Mouse (Mus musculus) layer of hippocampus, adult 11-12 months (tissue): ENCODE data around the gene Anapc2.
A peak's percentile ranks its signal among the peaks of the same experiment; 100 is the strongest.

Experiments
- DNase-seq: peaks from one replicate; pipeline ENCODE4 v3.0.0; 2022; ENCODE audit warnings: low spot score

Anapc2 gene

DNA sequence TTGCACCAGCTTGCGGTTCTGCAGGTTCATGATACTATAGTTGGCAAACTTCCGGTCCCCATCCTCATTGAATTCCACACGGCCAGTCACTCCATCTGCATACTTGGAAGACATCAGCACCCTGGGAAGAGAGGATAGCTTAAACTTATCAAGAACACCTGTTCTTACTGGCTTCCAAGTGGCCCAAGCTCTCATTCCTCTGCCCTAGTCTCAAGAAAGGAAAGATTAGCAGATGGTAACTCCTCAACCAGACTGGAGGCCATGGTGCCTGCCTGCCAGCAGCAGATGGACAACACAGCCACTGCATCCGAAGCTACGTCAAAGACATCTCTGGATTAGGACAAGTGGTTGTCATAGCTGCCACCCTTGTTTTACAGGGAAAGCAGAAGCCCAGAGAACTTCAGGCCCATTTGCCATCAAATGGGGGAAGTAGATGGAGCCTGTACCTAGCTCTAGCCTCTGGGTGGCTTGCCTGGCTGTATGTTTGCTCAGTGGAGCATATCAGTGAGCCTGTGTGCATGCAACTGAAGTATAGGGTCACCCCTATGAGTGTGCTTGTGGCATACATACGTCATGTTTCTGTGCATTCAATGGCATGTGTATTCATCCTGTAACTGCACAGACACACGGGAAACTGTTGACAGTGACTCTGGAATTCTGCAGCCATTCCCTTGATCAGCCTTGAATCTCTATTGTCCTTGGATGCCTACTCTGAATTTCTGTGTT is 31.8 kb downstream of the Anapc2 start:
- DNase-seq, result no peak

DNA sequence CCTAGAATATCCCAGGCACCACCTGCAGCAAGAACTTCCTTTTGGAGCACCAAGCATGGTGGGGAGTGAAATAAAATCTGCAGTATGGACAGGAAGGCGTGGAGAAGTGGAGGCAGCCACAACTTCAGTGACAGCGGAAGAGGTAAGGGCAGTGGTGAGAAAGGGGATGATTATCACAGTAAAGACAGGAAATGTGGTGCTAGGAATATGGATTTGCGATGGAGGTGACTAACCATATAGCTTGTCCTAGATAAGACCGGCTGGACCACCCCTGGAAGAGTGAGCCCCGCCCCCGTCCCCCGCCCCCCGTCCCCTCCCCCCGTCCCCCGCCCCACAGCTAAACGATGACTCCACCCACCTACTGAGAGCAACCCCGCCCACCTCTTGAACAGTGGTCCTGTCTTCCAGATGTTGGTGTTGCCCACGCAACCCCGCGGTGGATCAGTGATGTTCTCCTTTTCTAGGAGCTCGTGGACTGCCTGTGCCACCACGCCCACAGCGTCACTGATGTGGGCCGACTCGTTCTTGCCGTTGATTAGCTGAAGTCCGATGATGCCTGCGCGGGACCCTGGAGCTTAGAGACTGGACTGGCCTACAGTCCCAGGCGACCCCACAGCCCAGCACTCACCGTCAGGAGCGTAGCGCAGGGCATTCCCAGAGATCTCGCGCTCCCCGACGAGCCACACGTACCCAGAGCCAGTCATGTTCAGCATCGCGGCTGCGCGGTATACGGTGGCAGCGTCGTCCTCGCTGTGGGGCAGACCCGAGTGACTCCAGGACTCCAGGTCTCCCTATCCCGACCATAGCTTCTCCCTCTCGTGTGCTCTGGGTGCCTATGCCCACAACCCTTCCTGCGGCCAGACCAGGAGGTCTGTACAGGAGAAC is 32.6 kb downstream of the Anapc2 start:
- DNase-seq, result no peak

DNA sequence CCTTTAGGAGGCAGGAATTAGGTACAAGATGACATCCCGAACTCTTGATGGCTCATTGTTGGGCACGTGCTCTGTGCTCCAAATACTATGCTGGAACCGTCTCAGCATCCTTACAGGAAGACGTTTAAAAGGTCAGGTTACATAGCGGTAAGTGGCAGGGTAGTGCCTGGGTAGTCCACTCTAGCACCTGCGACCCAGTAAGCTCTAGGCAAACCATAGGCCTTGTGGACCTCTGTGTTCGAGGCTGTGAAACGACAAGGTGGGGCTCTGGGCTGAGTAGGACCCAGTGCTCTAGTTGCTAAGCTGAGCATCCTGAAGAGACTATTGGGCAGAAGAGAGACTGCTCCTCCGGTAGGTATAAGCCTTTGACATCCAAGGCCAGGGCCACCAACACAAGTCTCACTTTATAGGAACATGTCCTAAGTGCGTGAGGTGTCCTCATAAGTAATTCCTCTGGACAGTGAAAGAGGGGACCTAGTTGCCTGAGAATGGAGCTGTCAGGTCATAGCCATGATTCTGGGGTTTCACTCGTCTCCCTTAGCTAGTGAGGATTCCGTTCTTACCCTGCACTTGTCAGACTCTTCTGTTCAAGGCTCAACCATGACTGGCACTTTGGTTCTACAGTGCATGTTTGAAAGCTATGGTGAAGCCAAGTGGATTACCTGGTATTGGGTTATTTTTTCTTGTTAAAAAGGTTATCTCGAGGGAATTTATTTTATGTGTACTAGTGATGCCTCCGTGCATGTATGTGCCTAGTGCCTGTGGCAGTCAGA is 33.5 kb downstream of the Anapc2 start:
- no peak for DNase-seq

DNA sequence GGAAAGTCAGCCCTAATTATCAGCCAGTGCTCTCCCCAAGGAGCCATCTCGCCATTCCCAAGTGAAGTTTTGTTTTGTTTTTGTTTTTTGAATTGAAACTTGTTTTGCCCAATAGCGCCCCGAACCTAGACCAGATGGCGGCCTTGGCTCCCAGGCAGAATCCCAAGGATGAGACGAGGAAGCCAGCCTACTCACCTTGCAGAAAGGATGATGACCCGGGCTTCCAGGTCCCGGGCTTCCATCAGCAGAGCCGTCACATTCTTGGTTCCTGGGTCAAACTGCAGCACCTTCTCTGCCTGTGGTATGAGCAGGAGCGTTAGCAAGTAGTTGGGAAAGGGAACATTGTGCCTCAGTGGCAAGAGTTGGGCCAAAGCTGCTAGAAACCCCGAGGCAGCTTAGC is 37.9 kb downstream of the Anapc2 start:
- no peak for DNase-seq

DNA sequence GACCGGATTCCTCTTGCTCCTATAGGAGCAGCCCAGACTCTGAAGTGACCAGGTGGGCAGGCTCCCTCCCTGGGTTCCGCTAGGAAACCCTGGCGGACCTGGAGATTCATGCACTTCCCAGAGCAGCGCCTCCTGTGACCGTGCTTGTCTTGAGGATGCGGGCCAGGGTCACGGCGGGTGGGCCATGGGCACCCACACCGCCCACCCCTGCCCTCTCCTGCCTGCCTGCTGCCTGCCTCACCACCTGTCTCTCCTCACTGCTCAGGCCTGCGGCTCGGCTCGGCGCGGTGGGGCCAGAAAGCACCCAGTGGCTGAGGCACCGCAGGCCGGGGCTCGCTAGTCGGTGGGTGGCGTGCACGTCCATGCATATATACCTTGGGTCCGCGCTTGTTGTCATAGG is 38.7 kb downstream of the Anapc2 start:
- DNase-seq, result no peak

DNA sequence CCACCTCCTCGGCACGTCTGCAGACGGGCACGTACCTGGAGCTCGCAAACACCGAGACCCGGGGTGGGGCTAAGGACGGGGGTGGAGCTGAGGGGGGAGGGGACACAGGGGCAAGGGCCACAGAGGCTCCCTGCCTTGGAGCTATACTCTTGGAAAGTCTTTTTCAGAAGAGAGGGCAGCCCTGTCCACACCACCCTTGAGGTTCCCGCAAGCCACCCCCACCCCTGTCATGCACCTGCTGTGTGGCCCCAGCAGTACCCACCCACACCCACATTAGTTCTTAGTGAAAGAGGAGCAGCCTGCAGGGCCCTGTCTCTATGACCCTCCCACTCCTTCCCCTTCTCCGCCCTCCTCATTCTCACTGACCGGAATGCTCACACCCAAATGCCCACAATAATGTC is 39.2 kb downstream of the Anapc2 start:
- DNase-seq, result no peak

DNA sequence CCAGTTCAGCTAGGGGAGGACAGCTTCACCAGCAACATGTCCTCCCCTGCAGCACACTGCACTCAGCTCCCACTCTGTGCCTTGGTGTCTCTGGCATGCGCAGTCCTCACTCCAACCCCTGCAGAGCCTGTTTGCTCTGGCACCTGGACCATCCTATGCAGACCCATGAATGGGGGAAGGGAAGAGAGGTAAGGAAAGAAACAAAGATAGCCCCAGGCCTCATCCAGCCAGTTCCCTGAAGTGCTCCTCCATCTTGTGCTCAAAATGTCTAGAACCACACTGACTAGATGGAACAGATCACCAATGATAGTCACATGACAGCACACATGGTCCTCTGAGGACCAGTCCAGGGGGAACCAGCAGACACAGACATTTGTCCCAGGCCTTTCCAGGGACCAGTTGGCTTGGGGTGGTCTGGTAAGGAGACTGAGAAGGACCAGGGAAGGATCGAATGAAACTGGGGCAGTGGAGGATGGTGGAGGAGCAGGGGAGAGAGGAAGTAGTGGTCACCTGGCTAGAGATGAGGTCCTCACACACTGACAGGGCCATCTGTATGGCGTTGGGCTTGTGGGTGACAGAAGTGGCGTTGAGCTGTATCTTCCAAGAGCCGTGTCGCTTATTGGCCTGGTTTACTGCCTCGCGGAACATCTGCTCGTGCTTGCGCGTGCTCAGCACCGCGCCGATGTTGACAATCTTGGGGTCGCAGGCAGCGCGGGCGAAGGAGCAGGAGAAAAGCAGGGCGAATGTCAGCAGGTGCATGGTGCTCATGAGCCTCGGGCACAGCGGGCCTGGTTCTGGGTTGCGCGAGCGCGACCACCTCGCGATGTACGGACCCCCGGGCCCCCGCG is 46.1 kb downstream of the Anapc2 start:
- no peak for DNase-seq

DNA sequence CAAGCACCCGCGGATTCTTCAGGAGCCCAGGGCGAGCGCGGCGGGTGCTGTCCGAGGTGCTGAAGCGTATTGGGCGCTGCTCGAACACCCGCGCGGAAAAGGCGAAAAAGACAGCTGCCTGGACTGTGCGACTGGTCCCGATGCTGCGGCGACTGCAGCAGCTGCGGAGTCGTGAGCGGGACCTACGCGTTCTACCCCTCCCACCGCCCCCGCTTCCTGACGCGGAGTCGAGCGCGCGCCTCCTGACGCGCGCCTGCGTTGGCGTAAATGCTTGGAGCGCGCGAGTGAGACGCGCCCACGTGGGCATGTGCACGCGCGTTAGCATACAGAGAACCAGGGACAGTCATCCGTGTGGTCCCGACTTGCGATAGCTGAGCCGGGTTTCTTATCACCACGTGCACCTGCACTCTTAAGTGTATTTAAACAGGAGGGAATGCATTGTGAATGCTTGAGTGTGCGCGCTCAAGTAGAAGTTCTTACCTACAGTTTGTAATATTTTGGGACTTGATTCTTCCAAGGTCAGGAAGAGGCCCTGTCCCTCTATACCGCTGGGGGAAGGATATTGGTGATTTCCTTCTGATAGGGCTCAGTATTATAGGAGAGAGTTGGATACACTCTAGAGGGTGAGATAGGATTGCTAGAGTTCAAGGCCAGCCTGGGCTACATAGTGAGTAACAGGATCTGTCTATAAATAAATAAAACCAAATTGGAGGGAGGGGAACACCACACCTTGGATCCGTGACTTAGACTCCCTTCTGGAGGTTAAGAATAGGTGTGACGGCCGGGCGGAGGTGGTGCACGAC is 46.9 kb downstream of the Anapc2 start, which contains the start of gene Grin1:
Gene Grin1, minus strand, starts transcription at position 217 of the 803 bp plus-strand sequence.
- DNase-seq, result peak; percentile 87

DNA sequence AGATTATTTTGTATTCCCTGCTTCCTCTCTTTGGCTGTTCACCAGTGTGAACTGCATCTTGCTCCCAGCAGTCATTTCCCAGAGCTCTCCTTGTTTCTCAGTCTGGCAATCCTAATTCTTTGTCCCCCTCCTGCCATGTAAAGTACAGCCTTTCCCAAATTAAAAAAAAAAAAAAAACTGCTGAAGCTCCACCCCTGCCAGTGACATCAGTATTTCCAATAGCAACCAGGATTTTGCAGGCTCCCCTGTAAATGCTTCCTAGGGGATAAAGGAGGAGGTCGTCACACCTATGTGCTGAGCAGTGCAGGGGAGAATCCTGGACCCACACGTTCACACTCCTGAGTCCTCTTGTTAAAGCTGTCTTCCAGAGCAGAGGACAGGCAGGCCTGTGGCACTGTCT is 47.8 kb downstream of the Anapc2 start:
- DNase-seq, result no peak

DNA sequence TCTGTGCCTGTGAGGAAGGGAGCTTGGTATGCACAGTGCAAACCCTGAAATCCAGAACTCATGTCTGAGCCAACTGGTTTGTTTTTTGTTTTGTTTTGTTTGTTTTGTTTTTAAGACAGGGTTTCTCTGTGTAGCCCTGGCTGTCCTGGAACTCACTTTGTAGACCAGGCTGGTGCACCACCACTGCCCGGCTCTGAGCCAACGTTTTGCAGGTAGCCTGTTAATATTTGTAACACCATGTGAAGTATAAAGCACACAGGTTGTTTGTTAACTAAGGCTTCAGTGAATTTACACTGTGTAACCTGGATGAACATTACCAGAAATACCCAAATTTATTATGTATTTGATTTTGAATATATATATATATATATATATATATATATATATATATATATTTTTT is 53.8 kb downstream of the Anapc2 start:
- DNase-seq, result no peak

DNA sequence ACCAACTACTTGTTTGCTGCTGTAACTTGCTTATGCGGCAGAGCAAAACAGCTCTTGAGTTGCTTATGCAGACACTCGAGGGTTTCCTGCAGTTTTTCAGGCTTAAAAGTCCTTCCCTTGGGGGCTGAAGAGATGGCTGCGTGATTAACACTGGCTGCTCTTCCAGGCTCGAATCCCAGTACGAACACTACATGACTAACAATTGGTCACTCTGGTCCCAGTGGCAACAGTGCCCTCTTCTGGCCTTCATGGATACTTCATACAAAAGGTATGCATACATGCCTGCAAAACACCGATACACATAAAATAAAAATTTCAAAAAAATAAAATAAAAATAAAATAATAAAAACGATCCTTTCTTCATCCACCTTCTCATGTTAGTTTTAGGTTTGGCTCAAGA is 56.2 kb downstream of the Anapc2 start:
- no peak for DNase-seq

DNA sequence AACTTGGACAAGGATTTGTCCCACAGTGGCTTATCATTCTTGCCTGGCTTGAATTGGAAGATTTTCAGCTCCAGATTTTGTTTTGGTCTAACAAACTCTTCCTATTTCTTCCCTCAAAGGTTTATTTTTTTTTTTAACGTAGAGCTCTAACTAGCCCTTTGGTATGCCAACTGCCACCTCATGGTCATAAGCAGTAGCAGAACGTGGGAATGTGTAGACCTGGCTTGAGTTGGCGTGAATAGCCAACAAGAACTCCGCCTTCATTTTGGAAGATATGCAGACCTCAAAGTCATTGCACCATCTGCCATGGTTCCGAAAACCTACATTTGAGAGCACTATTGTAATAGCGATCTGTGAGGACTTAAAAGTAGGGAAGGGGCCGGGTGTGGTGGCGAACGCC is 59.2 kb downstream of the Anapc2 start:
- DNase-seq, result no peak

DNA sequence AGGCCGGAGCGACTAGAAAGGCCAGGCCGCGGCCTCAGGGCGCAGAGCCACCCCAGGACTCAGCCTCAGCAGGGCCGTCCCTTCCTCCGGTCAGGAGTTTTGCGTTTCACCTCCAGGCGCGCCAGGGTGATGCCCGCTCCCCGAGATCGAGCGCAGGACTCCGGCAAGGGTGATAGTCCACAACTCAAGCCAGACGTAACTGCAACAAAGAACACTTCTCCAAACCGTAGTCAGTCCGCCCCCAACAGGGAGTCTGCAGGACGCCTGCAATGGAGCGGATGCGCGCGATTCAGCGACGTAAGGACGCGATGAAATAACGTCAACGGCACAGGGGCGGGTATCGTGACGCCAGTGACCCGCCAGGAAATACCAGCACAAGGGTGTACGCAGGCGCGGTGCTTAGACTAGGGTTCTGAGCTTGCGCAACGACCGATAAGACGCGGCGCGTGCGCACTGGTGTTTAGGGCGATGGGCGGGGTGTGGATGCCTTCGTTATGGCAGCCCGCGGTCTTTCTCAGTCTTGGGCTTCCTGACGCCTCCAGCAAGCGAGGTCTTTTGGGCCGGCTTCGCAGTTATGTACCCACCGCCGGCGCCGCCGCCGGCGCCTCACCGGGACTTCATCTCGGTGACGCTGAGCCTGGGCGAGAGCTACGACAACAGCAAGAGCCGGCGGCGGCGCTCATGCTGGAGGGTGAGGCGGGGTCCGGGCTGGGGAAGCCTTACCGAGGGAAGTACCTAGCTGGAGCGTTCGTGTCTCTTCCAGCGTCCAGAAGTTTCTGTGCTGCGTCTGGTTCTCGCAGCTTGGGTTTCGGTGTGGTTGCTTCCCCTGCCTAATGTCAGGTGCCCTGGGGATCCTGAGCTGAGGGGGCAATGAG is 60.2 kb downstream of the Anapc2 start, which contains the start of gene Man1b1:
Gene Man1b1, plus strand, starts transcription at position 53 of the 875 bp plus-strand sequence.
- peak; percentile 99 for DNase-seq

DNA sequence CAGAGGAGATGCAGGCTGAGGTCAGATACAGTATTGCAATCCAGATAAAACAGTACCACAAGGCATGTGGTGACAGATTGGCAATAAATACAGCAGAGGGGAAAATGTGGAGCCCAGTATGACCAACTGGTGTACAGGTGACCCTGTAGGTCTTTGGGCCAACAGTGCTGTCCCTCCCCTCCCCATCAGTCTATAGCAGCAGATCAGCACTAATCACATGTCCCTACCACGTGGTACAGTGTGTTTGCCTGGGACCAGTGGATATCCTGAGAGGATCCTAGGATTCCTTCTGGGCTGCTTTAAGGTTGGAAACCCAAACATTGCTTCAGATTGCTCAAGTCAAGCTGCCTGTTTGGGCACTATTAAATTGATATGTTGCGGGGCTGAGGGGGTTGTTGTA is 61.3 kb downstream of the Anapc2 start:
- DNase-seq, result no peak
